Mouse (Mus musculus): ENCODE measurements around the gene Gm20449. TPM values are rescaled to one million over a fixed set of nuclear protein-coding genes. Genes with fewer than 3 reads are reported as not detected.

Gene Gm20449
- polyA plus RNA-seq (2014; fragmentation: Illumina TruSeq; extraction: RNeasy Lipid Tissue Mini Kit (QIAGEN cat#74804); ENCODE audit: low read depth, low replicate concordance) = 0.29 TPM

GRCm38 (mm10) chr7:41499389-41500049 lies at the start of gene Gm20449, which contains the start of gene AW146154:
Gene Gm20449, minus strand, starts transcription at chr7:41499417.
Gene AW146154, minus strand, starts transcription at chr7:41499890.

GRCm38 (mm10) chr7:41448596-41448995 lies 50.6 kb downstream of the Gm20449 start, which contains the start of gene Vmn2r57:
Gene Vmn2r57, minus strand, starts transcription at chr7:41448696.

GRCm38 (mm10) chr7:41393048-41393971 lies 105.9 kb downstream of the Gm20449 start, which contains the start of gene AI987944:
Gene AI987944, minus strand, starts transcription at chr7:41393379.

Other genes with a start within 250 kb of the Gm20449 start
- 182 TPM for gene AI987944, start 106.0 kb downstream of the Gm20449 start, polyA plus RNA-seq (2014; fragmentation: Illumina TruSeq; extraction: RNeasy Lipid Tissue Mini Kit (QIAGEN cat#74804); ENCODE audit: low read depth, low replicate concordance)
- gene Vmn2r57, start 50.7 kb downstream of the Gm20449 start, polyA plus RNA-seq (2014; fragmentation: Illumina TruSeq; extraction: RNeasy Lipid Tissue Mini Kit (QIAGEN cat#74804); ENCODE audit: low read depth, low replicate concordance) = 0.52 TPM
- 3.7 TPM for gene AW146154, start 473 bp upstream of the Gm20449 start, polyA plus RNA-seq (2014; fragmentation: Illumina TruSeq; extraction: RNeasy Lipid Tissue Mini Kit (QIAGEN cat#74804); ENCODE audit: low read depth, low replicate concordance)
- gene Gm6871, start 74.2 kb upstream of the Gm20449 start, polyA plus RNA-seq (2014; fragmentation: Illumina TruSeq; extraction: RNeasy Lipid Tissue Mini Kit (QIAGEN cat#74804); ENCODE audit: low read depth, low replicate concordance) = 9.9 TPM
- 24.5 TPM for gene 2610021A01Rik, start 99.8 kb upstream of the Gm20449 start, polyA plus RNA-seq (2014; fragmentation: Illumina TruSeq; extraction: RNeasy Lipid Tissue Mini Kit (QIAGEN cat#74804); ENCODE audit: low read depth, low replicate concordance)
- gene Zfp788, start 133.8 kb upstream of the Gm20449 start, polyA plus RNA-seq (2014; fragmentation: Illumina TruSeq; extraction: RNeasy Lipid Tissue Mini Kit (QIAGEN cat#74804); ENCODE audit: low read depth, low replicate concordance) = 32.3 TPM

All from testis, adult 10 weeks (tissue).